Mouse (Mus musculus): ENCODE results near the gene Tshz2. TPM values are rescaled to one million over a fixed set of nuclear protein-coding genes. Genes with fewer than 3 reads are reported as not detected.

The Tshz2 gene
- polyA plus RNA-seq, 1 experiment from 2014 or later: 12.0 TPM

GRCm38 (mm10) chr2:169614683-169615082 lies 18.1 kb upstream of the Tshz2 start:
- Histone ChIP-seq H3K27ac (ENCODE audit: low read length) (no peak overlapping the region), H3K4me1 (replicated peaks; ENCODE audit: control insufficient read depth, insufficient read depth, low read length) (peaks cover 12% of the 10 kb centered on the region), H3K9me3 (ENCODE audit: control insufficient read depth, low read length) (no peaks in the 10 kb centered on the region), H3K27me3 (replicated peaks; ENCODE audit: control insufficient read depth, insufficient read depth, low read length) (no peaks in the 10 kb centered on the region; the same call in 1 of the 2 replicates), H3K4me3 (replicated peaks; ENCODE audit: low read length) (no peak overlapping the region), H3K9ac (replicated peaks; ENCODE audit: low read depth, low read length) (no peak overlapping the region), H3K4me2 (ENCODE audit: low read length) (no peak overlapping the region), H3K36me3 (ENCODE audit: control insufficient read depth, insufficient read depth) (no peaks in the 10 kb centered on the region)
- 51% methylated on average over 4 of the region's 4 CpGs for WGBS
- ATAC-seq: no peak

GRCm38 (mm10) chr2:169615998-169616397 lies 16.8 kb upstream of the Tshz2 start:
- no peak overlapping the region for H3K4me3 ChIP-seq (replicated peaks; ENCODE audit: low read length)
- H3K4me2 ChIP-seq (ENCODE audit: low read length): no peak overlapping the region
- no peak overlapping the region for H3K9ac ChIP-seq (replicated peaks; ENCODE audit: low read depth, low read length)
- no peak overlapping the region for H3K27ac ChIP-seq (ENCODE audit: low read length)
- H3K9me3 ChIP-seq (ENCODE audit: control insufficient read depth, low read length): no peaks in the 10 kb centered on the region
- no peaks in the 10 kb centered on the region for H3K27me3 ChIP-seq (replicated peaks; ENCODE audit: control insufficient read depth, insufficient read depth, low read length)
- no peaks in the 10 kb centered on the region for H3K36me3 ChIP-seq (ENCODE audit: control insufficient read depth, insufficient read depth)
- H3K4me1 ChIP-seq (replicated peaks; ENCODE audit: control insufficient read depth, insufficient read depth, low read length): peaks cover 13% of the 10 kb centered on the region
- no peak for ATAC-seq
- 62% methylated on average over 6 of the region's 6 CpGs for WGBS

- peak overlapping the region; percentile 16; the same call in 1 of the 2 replicates for H3K4me2 ChIP-seq (ENCODE audit: low read length)
Measured at GRCm38 (mm10) chr2:169621201-169621710, 11.6 kb upstream of the Tshz2 start.

GRCm38 (mm10) chr2:169630070-169630469 lies 2.7 kb upstream of the Tshz2 start:
- WGBS: 95% methylated on average over 3 of the region's 3 CpGs
- H3K4me1 ChIP-seq (replicated peaks; ENCODE audit: control insufficient read depth, insufficient read depth, low read length): peaks cover 16% of the 10 kb centered on the region

More at GRCm38 (mm10) chr2:169621201-169621710, 11.6 kb upstream of the Tshz2 start:
- Histone ChIP-seq H3K27ac (ENCODE audit: low read length) (no peak overlapping the region), H3K4me1 (replicated peaks; ENCODE audit: control insufficient read depth, insufficient read depth, low read length) (peaks cover 6% of the 10 kb centered on the region), H3K4me3 (replicated peaks; ENCODE audit: low read length) (no peak overlapping the region), H3K27me3 (replicated peaks; ENCODE audit: control insufficient read depth, insufficient read depth, low read length) (no peaks in the 10 kb centered on the region), H3K36me3 (ENCODE audit: control insufficient read depth, insufficient read depth) (no peaks in the 10 kb centered on the region), H3K9me3 (ENCODE audit: control insufficient read depth, low read length) (no peaks in the 10 kb centered on the region), H3K9ac (replicated peaks; ENCODE audit: low read depth, low read length) (no peak overlapping the region)
- ATAC-seq: no peak
- WGBS: 48% methylated on average over 15 of the region's 15 CpGs

GRCm38 (mm10) chr2:169633491-169634289 lies 877 bp downstream of the Tshz2 start:
- Histone ChIP-seq H3K9me3 (ENCODE audit: control insufficient read depth, low read length) (no peaks in the 10 kb centered on the region), H3K4me2 (ENCODE audit: low read length) (peak overlapping the region; percentile 72), H3K36me3 (ENCODE audit: control insufficient read depth, insufficient read depth) (no peaks in the 10 kb centered on the region), H3K27me3 (replicated peaks; ENCODE audit: control insufficient read depth, insufficient read depth, low read length) (peaks cover 2% of the 10 kb centered on the region; the same call in 1 of the 2 replicates), H3K4me1 (replicated peaks; ENCODE audit: control insufficient read depth, insufficient read depth, low read length) (peaks cover 20% of the 10 kb centered on the region), H3K4me3 (replicated peaks; ENCODE audit: low read length) (peak overlapping the region; percentile 48), H3K9ac (replicated peaks; ENCODE audit: low read depth, low read length) (peak overlapping the region; percentile 53), H3K27ac (ENCODE audit: low read length) (peak overlapping the region; percentile 0; the same call in 1 of the 2 replicates)
- WGBS: under 1% methylated on average over 38 of the region's 38 CpGs
- ATAC-seq: peak; percentile 51

More at GRCm38 (mm10) chr2:169630070-169630469, 2.7 kb upstream of the Tshz2 start:
- no peak overlapping the region for H3K9ac ChIP-seq (replicated peaks; ENCODE audit: low read depth, low read length)
- no peak for ATAC-seq
- no peaks in the 10 kb centered on the region for H3K36me3 ChIP-seq (ENCODE audit: control insufficient read depth, insufficient read depth)
- H3K9me3 ChIP-seq (ENCODE audit: control insufficient read depth, low read length): no peaks in the 10 kb centered on the region
- H3K27me3 ChIP-seq (replicated peaks; ENCODE audit: control insufficient read depth, insufficient read depth, low read length): 0 out of 2 replicates have a peak, but pooled peaks cover 2% of the 10 kb centered on the region
- H3K4me3 ChIP-seq (replicated peaks; ENCODE audit: low read length): no peak overlapping the region
- no peak overlapping the region for H3K4me2 ChIP-seq (ENCODE audit: low read length)
- no peak overlapping the region for H3K27ac ChIP-seq (ENCODE audit: low read length)

GRCm38 (mm10) chr2:169634619-169635382 lies 2.0 kb downstream of the Tshz2 start:
- H3K9ac ChIP-seq (replicated peaks; ENCODE audit: low read depth, low read length): no peak overlapping the region
- H3K4me2 ChIP-seq (ENCODE audit: low read length): peak overlapping the region; percentile 72
- peaks cover 2% of the 10 kb centered on the region; the same call in 1 of the 2 replicates for H3K27me3 ChIP-seq (replicated peaks; ENCODE audit: control insufficient read depth, insufficient read depth, low read length)
- no peaks in the 10 kb centered on the region for H3K36me3 ChIP-seq (ENCODE audit: control insufficient read depth, insufficient read depth)
- no peaks in the 10 kb centered on the region for H3K9me3 ChIP-seq (ENCODE audit: control insufficient read depth, low read length)
- H3K27ac ChIP-seq (ENCODE audit: low read length): no peak overlapping the region
- peak overlapping the region; percentile 48 for H3K4me3 ChIP-seq (replicated peaks; ENCODE audit: low read length)
- H3K4me1 ChIP-seq (replicated peaks; ENCODE audit: control insufficient read depth, insufficient read depth, low read length): peaks cover 20% of the 10 kb centered on the region
- 44% methylated on average over 17 of the region's 17 CpGs for WGBS
- no peak for ATAC-seq

GRCm38 (mm10) chr2:169635428-169635827 lies 2.6 kb downstream of the Tshz2 start:
- no peak for ATAC-seq
- H3K4me3 ChIP-seq (replicated peaks; ENCODE audit: low read length): peak overlapping the region; percentile 48
- H3K27me3 ChIP-seq (replicated peaks; ENCODE audit: control insufficient read depth, insufficient read depth, low read length): peaks cover 2% of the 10 kb centered on the region; the same call in 1 of the 2 replicates
- 29% methylated on average over 7 of the region's 7 CpGs for WGBS
- H3K36me3 ChIP-seq (ENCODE audit: control insufficient read depth, insufficient read depth): no peaks in the 10 kb centered on the region
- H3K4me1 ChIP-seq (replicated peaks; ENCODE audit: control insufficient read depth, insufficient read depth, low read length): peaks cover 20% of the 10 kb centered on the region
- no peaks in the 10 kb centered on the region for H3K9me3 ChIP-seq (ENCODE audit: control insufficient read depth, low read length)
- H3K27ac ChIP-seq (ENCODE audit: low read length): no peak overlapping the region
- H3K4me2 ChIP-seq (ENCODE audit: low read length): peak overlapping the region; percentile 72
- no peak overlapping the region for H3K9ac ChIP-seq (replicated peaks; ENCODE audit: low read depth, low read length)

GRCm38 (mm10) chr2:169636414-169636813 lies 3.6 kb downstream of the Tshz2 start:
- peaks cover 20% of the 10 kb centered on the region for H3K4me1 ChIP-seq (replicated peaks; ENCODE audit: control insufficient read depth, insufficient read depth, low read length)
- peaks cover 2% of the 10 kb centered on the region; the same call in 1 of the 2 replicates for H3K27me3 ChIP-seq (replicated peaks; ENCODE audit: control insufficient read depth, insufficient read depth, low read length)
- WGBS: 86% methylated on average over 4 of the region's 4 CpGs
- H3K4me2 ChIP-seq (ENCODE audit: low read length): no peak overlapping the region; the same call in 1 of the 2 replicates
- H3K9me3 ChIP-seq (ENCODE audit: control insufficient read depth, low read length): no peaks in the 10 kb centered on the region
- no peak overlapping the region for H3K4me3 ChIP-seq (replicated peaks; ENCODE audit: low read length)
- no peak for ATAC-seq
- H3K36me3 ChIP-seq (ENCODE audit: control insufficient read depth, insufficient read depth): no peaks in the 10 kb centered on the region
- H3K27ac ChIP-seq (ENCODE audit: low read length): no peak overlapping the region
- no peak overlapping the region for H3K9ac ChIP-seq (replicated peaks; ENCODE audit: low read depth, low read length)

GRCm38 (mm10) chr2:169641547-169641946 lies 8.7 kb downstream of the Tshz2 start:
- Histone ChIP-seq H3K4me1 (replicated peaks; ENCODE audit: control insufficient read depth, insufficient read depth, low read length) (0 out of 2 replicates have a peak, but pooled peaks cover 2% of the 10 kb centered on the region), H3K9me3 (ENCODE audit: control insufficient read depth, low read length) (no peaks in the 10 kb centered on the region), H3K27me3 (replicated peaks; ENCODE audit: control insufficient read depth, insufficient read depth, low read length) (no peaks in the 10 kb centered on the region), H3K4me3 (replicated peaks; ENCODE audit: low read length) (no peak overlapping the region), H3K9ac (replicated peaks; ENCODE audit: low read depth, low read length) (no peak overlapping the region), H3K4me2 (ENCODE audit: low read length) (peak overlapping the region; percentile 20; the same call in 1 of the 2 replicates), H3K36me3 (ENCODE audit: control insufficient read depth, insufficient read depth) (no peaks in the 10 kb centered on the region), H3K27ac (ENCODE audit: low read length) (no peak overlapping the region)
- WGBS: 41% methylated on average over 14 of the region's 14 CpGs
- no peak for ATAC-seq
